Mouse (Mus musculus) kidney, adult 9 months (tissue): Measurements from ENCODE around the gene C5ar1.

Source experiments
- DNase-seq: peaks from one replicate; pipeline ENCODE4 v3.0.0; 2022

The C5ar1 gene

DNA sequence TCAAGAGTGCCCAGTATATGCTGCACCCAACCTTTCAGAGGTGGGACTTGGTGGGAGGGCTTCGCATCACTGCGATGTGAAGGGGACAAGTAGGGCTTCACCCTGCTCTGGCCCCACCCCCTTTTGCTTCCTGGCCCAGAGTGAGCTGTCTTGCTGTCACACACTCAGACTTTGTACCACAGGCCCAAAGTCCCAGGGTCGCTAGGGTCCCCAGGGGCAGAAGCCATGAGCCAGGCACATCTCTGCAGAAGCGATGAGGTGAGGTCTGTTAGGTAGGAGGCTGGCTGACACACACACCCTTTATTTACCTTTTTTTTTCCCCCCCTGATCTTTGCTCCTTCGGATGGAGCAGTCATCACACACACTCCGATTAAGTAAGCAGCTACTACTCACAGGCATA lies 46.1 kb downstream of the C5ar1 start:
- no peak for DNase-seq

DNA sequence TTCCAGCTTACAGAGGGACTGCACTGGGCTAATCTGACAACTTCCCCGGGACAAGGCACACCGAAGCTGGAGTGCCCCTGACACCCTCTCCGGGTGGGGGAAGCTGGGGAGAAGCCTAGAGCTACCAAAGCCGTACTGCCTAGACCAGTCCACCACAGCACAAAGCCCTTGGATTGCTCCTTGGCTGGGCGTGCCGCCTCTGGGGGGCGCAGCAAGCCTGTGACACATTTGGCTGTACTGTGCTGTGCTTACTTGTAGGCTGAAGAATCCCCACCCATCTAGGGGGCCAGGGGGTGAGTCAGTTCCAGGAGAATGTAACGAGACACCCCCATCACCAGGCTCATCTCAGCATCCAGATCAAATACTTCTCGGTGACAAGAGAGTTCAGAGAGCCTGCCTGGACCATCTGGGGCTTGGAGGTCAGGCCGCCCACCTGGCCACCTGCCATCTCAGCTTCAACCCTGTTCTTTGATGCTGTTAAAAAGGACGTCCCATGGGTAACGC lies 48.4 kb downstream of the C5ar1 start:
- no peak for DNase-seq

DNA sequence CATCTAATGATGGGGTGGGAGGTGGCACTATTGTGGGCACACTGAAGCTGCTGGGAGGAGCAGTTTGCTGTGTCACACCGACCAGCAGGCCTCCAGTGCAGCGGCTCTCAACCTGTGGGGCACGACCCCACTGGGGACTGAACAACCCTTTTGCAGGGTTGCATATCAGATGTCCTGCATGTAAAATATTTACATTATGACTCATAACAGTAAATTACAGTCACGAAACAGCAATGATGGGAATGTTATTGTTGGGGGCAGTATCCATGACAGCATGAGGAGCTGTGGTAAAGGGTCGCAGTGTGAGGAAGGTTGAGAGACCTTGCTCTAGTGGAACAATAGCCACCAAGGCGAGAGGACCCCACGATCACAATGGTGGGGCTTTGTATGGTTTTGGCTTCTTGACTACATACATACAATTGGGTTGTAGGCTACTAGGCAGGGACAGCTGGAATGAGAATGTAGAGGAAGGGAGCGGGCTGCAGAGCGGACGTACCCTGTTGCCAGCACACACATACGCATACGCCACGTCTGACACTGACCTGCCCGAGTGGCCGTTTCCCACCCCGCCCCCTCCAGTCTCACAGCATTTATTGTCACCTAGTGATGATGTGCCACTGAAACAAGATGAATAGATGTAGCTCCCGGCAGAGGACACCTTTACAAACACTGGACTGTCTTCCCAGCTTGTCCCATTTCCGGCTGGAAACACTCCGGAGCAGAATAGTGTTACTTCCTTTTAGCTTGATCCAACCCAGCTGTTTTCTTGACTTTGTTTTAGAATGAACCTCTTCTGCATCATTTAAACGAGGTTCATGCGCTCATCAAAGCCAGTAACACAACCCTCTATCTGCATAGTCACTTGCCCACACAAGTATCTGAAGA lies 50.3 kb downstream of the C5ar1 start:
- DNase-seq = no peak

DNA sequence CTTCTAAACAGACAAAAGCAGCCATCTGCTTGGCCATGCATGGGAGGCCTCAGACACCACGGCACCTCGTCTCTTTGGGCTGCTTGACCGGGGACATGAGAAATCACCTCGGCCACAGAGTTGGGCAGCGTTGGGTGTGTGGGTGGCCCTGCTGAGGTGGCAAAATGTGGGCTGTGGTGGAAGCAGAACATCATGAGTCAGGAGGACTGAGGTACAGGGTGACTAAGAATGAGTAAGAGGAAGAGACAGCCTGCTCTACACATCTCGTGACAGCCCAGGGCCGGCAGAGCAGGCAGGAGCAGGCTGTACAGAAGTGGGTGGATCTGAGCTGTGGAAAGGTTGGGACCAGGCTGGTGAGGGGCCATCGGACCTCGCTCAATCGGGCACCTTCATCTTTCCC lies 51.8 kb downstream of the C5ar1 start:
- DNase-seq = no peak

DNA sequence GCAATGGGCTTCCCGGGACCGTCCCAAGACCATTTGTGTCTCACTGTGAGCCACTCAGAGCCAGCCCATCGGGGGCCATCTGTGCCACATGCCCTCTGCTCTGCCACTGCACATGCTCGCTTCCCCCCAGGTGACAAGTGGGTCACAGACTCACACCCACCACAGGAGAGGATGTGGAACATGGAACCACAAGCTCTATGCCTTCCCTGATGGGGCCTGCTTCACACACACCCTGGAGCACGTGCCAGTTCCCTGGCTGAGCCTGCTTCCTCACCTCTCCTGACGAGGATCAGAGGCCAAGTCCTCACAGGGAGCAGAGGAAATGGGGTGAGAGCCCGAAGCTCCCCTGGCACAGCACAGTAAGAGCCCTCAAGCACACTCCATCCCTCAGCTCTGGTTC lies 52.3 kb downstream of the C5ar1 start:
- DNase-seq = no peak

DNA sequence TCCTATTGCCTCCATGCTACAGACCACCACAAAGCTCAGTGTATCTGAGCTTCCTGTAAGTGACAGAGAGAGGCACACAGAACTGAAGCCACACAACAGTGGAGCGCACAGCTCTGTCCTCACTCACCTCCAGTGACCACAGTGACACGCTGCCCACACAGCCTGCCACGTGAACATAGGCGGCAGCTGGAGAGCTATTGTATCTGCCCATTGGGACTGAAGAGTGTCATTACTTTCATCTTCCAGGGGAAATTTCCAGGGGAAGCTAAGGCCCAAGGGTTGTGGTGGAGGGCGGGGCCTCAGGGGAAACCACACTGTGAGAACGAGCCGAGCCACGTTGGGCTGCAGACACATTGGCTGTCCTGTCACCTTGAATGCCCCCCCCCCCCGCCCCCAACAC lies 54.5 kb downstream of the C5ar1 start:
- DNase-seq = peak; percentile 19

DNA sequence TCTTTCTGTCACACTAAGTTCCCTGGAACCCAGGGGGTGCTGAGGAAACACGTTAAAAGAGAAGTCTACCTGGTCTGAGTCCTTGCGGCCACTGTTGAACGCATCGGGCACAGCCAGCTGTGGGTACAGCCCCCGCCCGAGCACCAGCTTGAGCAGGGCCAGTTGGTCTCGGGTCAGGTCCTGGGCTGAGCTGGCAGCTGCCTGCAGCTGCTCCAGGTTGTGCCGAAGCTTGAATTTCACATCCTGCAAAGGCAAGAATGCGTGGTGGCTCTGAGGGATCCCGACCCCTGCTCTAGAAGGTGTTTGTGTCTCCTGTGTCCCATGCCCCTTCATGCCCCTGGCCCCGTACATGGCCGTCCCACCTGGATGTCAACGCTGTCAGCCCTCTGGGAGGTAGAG lies 55.8 kb downstream of the C5ar1 start:
- no peak for DNase-seq

DNA sequence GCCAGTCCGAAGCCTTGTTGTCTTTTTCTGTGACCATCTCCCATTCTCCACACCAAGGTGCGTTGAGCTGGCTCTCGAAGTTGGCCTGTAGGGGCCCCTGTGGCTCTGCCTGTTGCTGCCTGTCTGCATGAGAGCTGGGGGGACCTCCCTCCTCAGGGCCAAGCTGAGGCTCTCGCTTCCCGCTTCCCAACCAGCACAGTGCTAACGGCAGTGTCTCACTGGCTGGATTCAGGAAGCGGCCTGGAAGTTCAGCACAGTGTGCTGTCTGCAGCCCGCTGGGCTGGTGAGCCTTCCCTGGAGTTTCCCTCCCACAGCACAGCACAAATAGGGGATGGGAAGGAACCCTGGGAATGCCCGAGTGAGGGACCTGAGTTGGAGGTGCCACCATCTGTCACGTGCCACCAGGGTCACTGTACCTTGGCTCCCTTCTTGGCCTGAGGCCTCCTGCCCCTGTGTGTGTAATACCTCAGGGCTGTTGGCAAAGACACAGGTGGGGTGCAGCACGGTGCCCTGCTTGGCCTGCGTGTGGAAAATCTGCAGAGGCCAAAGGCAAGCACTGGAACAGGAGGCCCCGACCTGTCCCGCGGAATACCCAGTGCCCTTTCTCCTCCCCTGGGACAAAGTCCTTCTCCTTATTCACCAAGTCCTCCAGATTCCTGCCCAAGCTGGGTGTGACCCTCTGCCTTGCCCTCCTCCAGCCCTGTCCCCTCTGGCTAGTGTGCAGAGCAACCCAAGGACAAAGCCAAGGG lies 56.4 kb downstream of the C5ar1 start:
- DNase-seq = peak; percentile 94

DNA sequence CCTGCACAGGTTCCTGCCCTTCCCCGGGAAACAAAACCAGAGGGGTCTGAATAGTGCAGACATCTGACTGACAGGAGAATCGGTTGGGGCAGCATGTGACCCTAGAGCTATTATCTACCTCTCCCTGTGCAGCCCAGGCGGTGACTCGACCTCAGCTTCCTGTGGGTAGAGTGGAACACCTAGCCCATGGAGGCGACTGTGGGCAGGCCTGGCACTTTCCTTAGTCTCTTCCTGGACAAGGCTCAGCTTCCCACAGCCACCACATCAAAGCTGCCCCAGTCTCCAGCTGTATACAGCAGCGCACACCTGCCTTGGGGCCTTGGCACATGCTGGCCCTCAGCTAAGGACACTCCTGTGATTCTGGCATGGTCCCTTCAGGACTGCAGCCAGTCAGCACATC lies 58.2 kb downstream of the C5ar1 start:
- DNase-seq = no peak

DNA sequence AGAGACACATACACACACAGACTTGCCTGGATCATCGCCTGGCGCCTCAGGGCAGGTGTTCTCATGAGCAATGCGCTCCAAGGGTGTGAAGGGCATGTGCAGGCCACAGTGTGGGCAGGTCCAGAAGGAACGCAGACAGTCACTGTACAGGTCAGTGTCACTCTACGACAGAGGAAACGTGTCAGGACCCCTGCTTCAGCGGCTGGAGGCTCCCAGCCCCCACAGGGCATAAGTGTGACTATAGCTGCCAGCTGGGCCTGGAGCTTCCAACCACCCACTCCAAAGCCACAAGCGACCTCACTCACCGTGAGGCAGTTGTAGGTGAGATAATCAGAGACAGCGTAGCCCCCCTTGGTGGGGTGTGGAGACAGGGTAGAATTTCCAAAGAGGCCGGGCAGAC lies 60.8 kb downstream of the C5ar1 start:
- no peak for DNase-seq

DNA sequence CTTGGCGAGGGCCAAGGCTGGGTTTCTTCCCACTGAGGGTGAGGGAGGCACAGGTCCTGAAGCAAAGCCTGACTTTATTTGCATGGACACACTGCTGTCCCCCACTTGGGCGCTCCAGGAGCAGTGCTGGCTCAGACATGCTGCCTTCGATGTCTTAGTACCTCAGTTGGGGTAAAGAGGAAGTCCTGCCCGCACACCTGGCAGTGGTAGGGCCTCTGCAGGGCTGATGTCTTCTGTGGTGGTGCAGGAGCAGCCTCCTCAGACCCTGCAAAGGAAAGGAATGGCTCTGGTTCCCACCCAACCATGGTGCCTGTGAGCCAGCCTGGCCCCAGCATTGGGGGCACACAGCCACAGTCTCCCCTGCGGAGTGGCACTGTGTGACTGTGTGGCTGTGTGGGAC lies 62.2 kb downstream of the C5ar1 start:
- no peak for DNase-seq
